Mouse (Mus musculus) MEL (cell line): Measurements from ENCODE around the gene Rhbdl1. TPM values are rescaled to one million over a fixed set of nuclear protein-coding genes. Genes with fewer than 3 reads are reported as not detected.

Source experiments
- BHLHE40 ChIP-seq: IDR thresholded peaks from 2 replicates; pipeline ENCODE4 v1.6.1; 2012; ENCODE audit warnings: low read depth, mild to moderate bottlenecking, inconsistent platforms, low read length, improper control_type of control experiment, borderline replicate concordance
- CHD1 ChIP-seq: IDR thresholded peaks from 2 replicates; pipeline ENCODE4 v1.6.1; 2012; ENCODE audit warnings: low read depth, mild to moderate bottlenecking, inconsistent platforms, low read length, improper control_type of control experiment
- CTCF ChIP-seq, 3 experiments: IDR thresholded peaks in 2 of 3; conservative IDR thresholded peaks in 1 of 3; 2 replicates each; pipeline ENCODE4 v1.5.1; 2011 to 2012; ENCODE audit warnings: low read length in 3 of 3, low read depth in 2 of 3, mild to moderate bottlenecking in 2 of 3, improper control_type of control experiment in 1 of 3, inconsistent platforms in 1 of 3, mixed read lengths in 1 of 3, moderate library complexity in 1 of 3; ENCODE audit not compliant: control insufficient read depth in 1 of 3, insufficient read depth in 1 of 3, poor library complexity in 1 of 3, severe bottlenecking in 1 of 3
- GABPA ChIP-seq: IDR thresholded peaks from 2 replicates; pipeline ENCODE4 v1.6.1; 2012; ENCODE audit warnings: low read depth, mild to moderate bottlenecking, inconsistent platforms, low read length, improper control_type of control experiment, moderate library complexity
- GATA1 ChIP-seq: IDR thresholded peaks from 2 replicates; pipeline ENCODE4 v1.6.1; 2011; ENCODE audit warnings: low read depth, low read length, improper control_type of control experiment
- HCFC1 ChIP-seq: IDR thresholded peaks from 2 replicates; pipeline ENCODE4 v1.6.1; 2012; ENCODE audit warnings: low read depth, mild to moderate bottlenecking, inconsistent platforms, low read length, improper control_type of control experiment, moderate library complexity
- JUND ChIP-seq: IDR thresholded peaks from 2 replicates; pipeline ENCODE4 v1.6.1; 2011; ENCODE audit warnings: low read depth, mild to moderate bottlenecking, improper control_type of control experiment, low read length
- KAT2A ChIP-seq: conservative IDR thresholded peaks from 2 replicates; pipeline ENCODE4 v1.6.1; 2012; ENCODE audit warnings: low read depth, low read length, improper control_type of control experiment, inconsistent platforms
- MAFK ChIP-seq: IDR thresholded peaks from 2 replicates; pipeline ENCODE4 v1.6.1; 2011; ENCODE audit warnings: low read depth, mild to moderate bottlenecking, low read length, improper control_type of control experiment, borderline replicate concordance
- MAX ChIP-seq: IDR thresholded peaks from 2 replicates; pipeline ENCODE4 v1.6.1; 2011; ENCODE audit warnings: low read length, improper control_type of control experiment
- MAZ ChIP-seq: IDR thresholded peaks from 2 replicates; pipeline ENCODE4 v1.6.1; 2012; ENCODE audit warnings: low read depth, mild to moderate bottlenecking, inconsistent platforms, low read length, improper control_type of control experiment
- MEF2A ChIP-seq: IDR thresholded peaks from 2 replicates; pipeline ENCODE4 v1.6.1; 2014; ENCODE audit warnings: low read depth, mild to moderate bottlenecking, inconsistent platforms, low read length, improper control_type of control experiment; ENCODE audit not compliant: poor library complexity, insufficient replicate concordance, severe bottlenecking; ENCODE audit errors: extremely low read depth
- NELFE ChIP-seq: IDR thresholded peaks from 2 replicates; pipeline ENCODE4 v1.6.1; 2011; ENCODE audit warnings: low read depth, low read length, improper control_type of control experiment
- NRF1 ChIP-seq: IDR thresholded peaks from 2 replicates; pipeline ENCODE4 v1.6.1; 2014; ENCODE audit warnings: low read depth, mild to moderate bottlenecking, inconsistent platforms, low read length, improper control_type of control experiment, moderate library complexity; ENCODE audit not compliant: poor library complexity, insufficient read depth, severe bottlenecking
- POLR2AphosphoS2 ChIP-seq: IDR thresholded peaks from 2 replicates; pipeline ENCODE4 v1.6.1; 2011; ENCODE audit warnings: low read length, improper control_type of control experiment
- RAD21 ChIP-seq: IDR thresholded peaks from 2 replicates; pipeline ENCODE4 v1.6.1; 2011; ENCODE audit warnings: mild to moderate bottlenecking, low read depth, low read length, improper control_type of control experiment
- RCOR1 ChIP-seq: IDR thresholded peaks from 2 replicates; pipeline ENCODE4 v1.6.1; 2012; ENCODE audit warnings: low read depth, mild to moderate bottlenecking, inconsistent platforms, low read length, improper control_type of control experiment
- SMC3 ChIP-seq: IDR thresholded peaks from 2 replicates; pipeline ENCODE4 v1.6.1; 2011; ENCODE audit warnings: low read depth, low read length, improper control_type of control experiment
- TAL1 ChIP-seq: IDR thresholded peaks from 2 replicates; pipeline ENCODE4 v1.6.1; 2012; ENCODE audit warnings: mild to moderate bottlenecking, inconsistent platforms, low read length, moderate library complexity, mixed read lengths
- TBP ChIP-seq: IDR thresholded peaks from 2 replicates; pipeline ENCODE4 v1.8.0; 2011; ENCODE audit warnings: low read depth, low read length, improper control_type of control experiment
- TCF12 ChIP-seq: IDR thresholded peaks from 2 replicates; pipeline ENCODE4 v1.6.1; 2014; ENCODE audit warnings: low read depth, mild to moderate bottlenecking, inconsistent platforms, low read length, improper control_type of control experiment, moderate library complexity
- USF2 ChIP-seq, 2 experiments: IDR thresholded peaks; 2 replicates each; pipeline ENCODE4 v1.6.1; 2011 to 2012; ENCODE audit warnings: improper control_type of control experiment in 2 of 2, low read length in 2 of 2, borderline replicate concordance in 1 of 2, inconsistent platforms in 1 of 2, low read depth in 1 of 2, mild to moderate bottlenecking in 1 of 2; ENCODE audit not compliant: insufficient read depth in 1 of 2
- ZKSCAN1 ChIP-seq: IDR thresholded peaks from 2 replicates; pipeline ENCODE4 v1.6.1; 2012; ENCODE audit warnings: low read depth, mild to moderate bottlenecking, inconsistent platforms, low read length, improper control_type of control experiment, moderate library complexity
- ZNF384 ChIP-seq: IDR thresholded peaks from 2 replicates; pipeline ENCODE4 v1.6.1; 2012; ENCODE audit warnings: low read depth, mild to moderate bottlenecking, inconsistent platforms, low read length, improper control_type of control experiment
- polyA plus RNA-seq, 2 experiments: library from polyadenylated mRNA; stranded (reverse) in 1 of 2; unstranded in 1 of 2; fragments of >175 nt in 1 of 2; fragments of >200 nt in 1 of 2; gene quantifications; 2 replicates each; pipeline versions ENCODE4 v1.2.1 to v1.2.4; 2012; ENCODE audit warnings: low replicate concordance in 2 of 2, low read depth in 1 of 2; ENCODE audit not compliant: insufficient read length in 2 of 2, insufficient read depth in 1 of 2, missing spikeins in 1 of 2
- total RNA-seq: library from RNA; depleted of rRNA; stranded (reverse); fragments of 300-350 nt; gene quantifications from 2 replicates; pipeline ENCODE4 v1.2.3, GENCODE M21; 2012

Gene Rhbdl1
- total and polyA plus RNA-seq, 3 experiments = 1.4 to 4.0 TPM; not detected in 1

- TF ChIP-seq CHD1 = no peak
- TF ChIP-seq HCFC1 = peak; percentile 92
- TF ChIP-seq BHLHE40 = no peak
- no peak for TF ChIP-seq ZNF384
- no peak for TF ChIP-seq RCOR1
- TF ChIP-seq GABPA = no peak
- TF ChIP-seq NELFE = peak; percentile 79
- TF ChIP-seq MEF2A = no peak
- no peak for TF ChIP-seq MAFK
- TF ChIP-seq TBP = peak; percentile 41; the same call in 1 of the 2 replicates
- no peak for TF ChIP-seq RAD21
- no peak for TF ChIP-seq USF2 (IDR thresholded peaks at IDR 0.05; ENCODE audit: borderline replicate concordance in 1 of 2, insufficient read depth in 1 of 2, low read depth in 1 of 2, low read length in 2 of 2)
- TF ChIP-seq JUND = no peak
- TF ChIP-seq NRF1 = peak; percentile 49; the same call in 1 of the 2 replicates
- no peak for TF ChIP-seq MAZ
- TF ChIP-seq MAX = peak; percentile 83
- TF ChIP-seq POLR2AphosphoS2 = 0 out of 2 replicates have a peak, but pooled peaks have one; percentile 13
- TF ChIP-seq CTCF (IDR thresholded peaks at IDR 0.05 in 2 of 3, conservative IDR thresholded peaks at IDR 0.05 in 1 of 3; ENCODE audit: control insufficient read depth in 1 of 3, insufficient read depth in 1 of 3, low read depth in 2 of 3, low read length in 3 of 3, poor library complexity in 1 of 3, severe bottlenecking in 1 of 3) = 0 out of 6 replicates have a peak, but pooled peaks of 1 of the 3 experiments have one; percentile 14
- no peak for TF ChIP-seq GATA1
- TF ChIP-seq TCF12 = 0 out of 2 replicates have a peak, but pooled peaks have one; percentile 39
- TF ChIP-seq ZKSCAN1 = no peak
- TF ChIP-seq KAT2A = no peak; the same call in 1 of the 2 replicates
- TF ChIP-seq TAL1 = no peak
- TF ChIP-seq SMC3 = no peak
These were observed 24.0 kb upstream of the Rhbdl1 start, which contains the start of gene Wdr90 (continued) for GRCm38 (mm10) chr17:25860832-25861703.
